Mouse (Mus musculus) liver, adult 2 months (tissue): ENCODE measurements around the gene Itfg2.

Experiments
- CTCF ChIP-seq: fragments of 200-500 bp; IDR thresholded peaks from 2 replicates; pipeline ENCODE4 v1.5.1; 2011; ENCODE audit warnings: low read depth, low read length, control low read depth
- POLR2A ChIP-seq: fragments of 200-500 bp; IDR thresholded peaks from 2 replicates; pipeline ENCODE4 v1.6.1; 2011; ENCODE audit warnings: low read length, control low read depth; ENCODE audit not compliant: insufficient read depth; ENCODE audit errors: extremely low read depth

GRCm38 (mm10) chr6:128418076-128418475, 6.7 kb downstream of the Itfg2 start:
- no peak for TF ChIP-seq POLR2A
- TF ChIP-seq CTCF: no peak
